Mouse (Mus musculus) Muller cell, postnatal 12 days (primary cell): ENCODE data around the gene Slc22a1.

Experiments
- DNase-seq: peaks from one replicate; pipeline ENCODE4 v3.0.0-alpha.2; 2015; ENCODE audit errors: inconsistent ontology term

The Slc22a1 gene

DNA sequence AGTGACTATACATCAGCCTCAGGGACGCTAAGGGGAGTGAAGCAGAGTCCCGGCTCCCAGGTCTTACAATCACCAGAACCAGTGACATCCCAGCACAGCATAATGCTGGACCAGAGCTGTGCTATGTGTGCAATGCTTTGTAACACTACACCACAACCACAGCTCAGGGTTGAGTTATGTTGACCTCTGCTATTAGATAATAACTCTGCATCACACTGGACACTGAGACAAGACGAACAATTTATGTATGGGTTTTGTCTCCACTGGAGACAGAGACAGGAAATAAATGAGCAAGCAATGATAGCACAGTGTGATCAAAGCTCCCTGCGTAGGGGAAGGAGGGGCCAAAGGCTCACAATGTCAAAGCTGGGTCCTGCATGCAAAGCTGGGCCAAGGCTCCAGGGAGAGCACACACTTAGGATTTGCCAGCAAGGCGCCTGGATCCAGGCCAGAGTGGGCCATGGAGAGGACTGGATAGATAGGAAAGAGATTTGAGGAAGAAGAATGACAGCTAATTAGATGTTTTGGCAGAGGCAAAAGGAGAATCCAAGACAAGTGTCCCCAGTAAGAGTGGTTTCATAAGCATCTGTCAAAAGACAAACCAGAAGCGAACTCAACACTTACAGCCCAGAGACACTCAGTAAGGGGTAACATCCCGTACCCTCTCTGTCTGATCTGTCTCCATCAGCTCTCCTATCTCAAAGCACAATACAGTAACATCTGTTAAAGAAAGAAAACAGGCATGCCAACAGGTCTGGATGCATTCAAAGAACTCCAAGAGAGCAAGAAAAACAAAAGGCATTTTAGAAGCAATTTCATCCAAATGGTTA, 43.6 kb downstream of the Slc22a1 start:
- DNase-seq, result peak; percentile 65

DNA sequence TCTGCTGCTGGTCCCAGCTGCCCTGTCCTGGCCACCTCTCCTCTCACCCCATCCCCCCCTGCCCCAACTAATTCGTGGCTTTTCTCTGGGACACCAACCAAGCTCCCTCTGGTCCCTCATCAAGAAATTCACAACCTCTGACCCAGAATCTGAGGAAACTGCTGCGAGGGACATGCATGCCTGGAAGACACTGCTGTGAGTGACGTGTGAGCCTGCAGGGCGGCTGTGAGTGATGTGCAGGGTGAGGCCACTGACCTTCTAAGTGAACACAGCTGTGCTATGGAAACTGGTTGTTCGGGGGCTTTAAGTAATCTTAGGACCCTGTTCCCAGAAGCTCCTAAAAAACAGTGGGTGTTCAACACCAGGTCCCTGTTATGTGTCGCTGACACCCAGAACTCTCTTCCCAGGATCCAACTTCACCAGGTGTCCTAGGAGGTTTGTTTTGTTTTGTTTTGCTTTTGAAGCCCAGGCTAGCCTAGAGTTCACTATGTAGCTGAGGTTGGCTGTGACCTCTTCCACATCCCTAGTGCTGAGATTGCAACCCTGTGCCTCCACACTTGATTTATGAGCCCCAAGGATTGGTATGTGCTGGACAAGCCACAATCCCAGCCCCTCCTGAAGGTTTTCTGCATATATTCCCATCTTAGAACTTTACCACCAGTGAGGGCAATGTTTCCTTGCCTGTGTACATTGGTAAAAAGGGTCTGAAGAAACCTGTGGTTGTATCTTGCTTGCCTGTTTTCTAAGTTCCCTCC, 44.5 kb downstream of the Slc22a1 start:
- DNase-seq, result no peak

- DNase-seq, result no peak
These were observed 47.6 kb downstream of the Slc22a1 start for GRCm38 (mm10) chr17:12627983-12628382.

DNA sequence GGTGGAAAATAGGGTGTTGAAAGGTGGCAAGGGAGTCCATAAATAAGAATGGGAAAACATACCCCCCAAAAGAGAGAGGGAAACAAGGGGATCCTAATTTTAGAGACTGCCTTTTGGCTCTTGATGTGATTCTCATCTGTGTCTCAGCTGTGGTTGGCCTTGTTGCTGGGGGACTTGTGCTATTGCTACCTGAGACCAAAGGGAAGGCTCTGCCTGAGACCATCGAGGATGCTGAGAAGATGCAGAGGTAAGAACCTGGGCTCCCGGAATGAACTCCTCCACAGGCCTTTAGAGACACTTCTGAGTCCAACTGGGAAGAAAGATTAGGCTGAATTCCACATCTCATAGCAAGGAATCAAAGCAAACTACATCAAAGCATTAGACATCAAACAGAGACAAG, 56.0 kb downstream of the Slc22a1 start:
- no peak for DNase-seq

- DNase-seq, result no peak
These were observed 60.2 kb downstream of the Slc22a1 start for GRCm38 (mm10) chr17:12615429-12615828.

DNA sequence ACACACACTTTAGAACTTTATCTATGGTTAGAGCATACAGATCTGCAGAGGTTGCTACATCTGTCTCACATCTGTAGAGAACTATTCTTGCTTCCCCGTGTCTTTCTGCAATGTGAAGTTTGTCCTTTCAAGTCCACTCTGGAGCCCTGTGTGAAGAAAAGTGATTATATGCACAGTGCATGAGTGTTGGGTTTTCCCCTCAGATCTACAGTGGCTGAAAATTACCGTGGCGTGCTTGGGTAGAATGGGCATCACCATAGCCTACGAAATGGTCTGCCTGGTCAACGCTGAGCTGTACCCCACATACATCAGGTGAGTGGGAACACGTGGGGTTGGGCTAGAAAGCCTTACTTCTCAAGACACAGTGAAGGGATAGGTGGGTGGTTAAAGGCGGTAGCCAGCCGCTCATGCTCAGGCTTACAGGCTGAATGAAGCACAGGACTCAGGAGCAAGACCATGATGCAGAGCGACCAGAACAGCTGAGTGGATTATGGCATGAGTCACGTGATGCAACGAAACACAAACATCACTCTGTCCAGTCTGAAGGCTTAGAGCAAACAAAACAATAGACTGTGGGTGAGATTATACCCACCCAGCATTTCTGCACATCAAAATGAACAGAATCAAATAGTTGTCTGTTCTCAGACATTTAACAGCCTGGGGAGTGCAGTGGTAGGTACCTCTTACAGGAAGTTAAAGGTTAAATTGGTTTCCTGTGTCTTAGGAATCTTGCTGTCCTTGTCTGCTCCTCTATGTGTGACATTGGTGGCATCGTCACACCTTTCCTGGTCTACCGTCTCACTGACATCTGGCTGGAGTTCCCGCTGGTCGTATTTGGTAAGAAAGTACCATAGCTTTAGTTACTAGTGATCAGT, 60.9 kb downstream of the Slc22a1 start:
- no peak for DNase-seq

GRCm38 (mm10) chr17:12607202-12607601, 68.4 kb downstream of the Slc22a1 start:
- DNase-seq, result no peak

DNA sequence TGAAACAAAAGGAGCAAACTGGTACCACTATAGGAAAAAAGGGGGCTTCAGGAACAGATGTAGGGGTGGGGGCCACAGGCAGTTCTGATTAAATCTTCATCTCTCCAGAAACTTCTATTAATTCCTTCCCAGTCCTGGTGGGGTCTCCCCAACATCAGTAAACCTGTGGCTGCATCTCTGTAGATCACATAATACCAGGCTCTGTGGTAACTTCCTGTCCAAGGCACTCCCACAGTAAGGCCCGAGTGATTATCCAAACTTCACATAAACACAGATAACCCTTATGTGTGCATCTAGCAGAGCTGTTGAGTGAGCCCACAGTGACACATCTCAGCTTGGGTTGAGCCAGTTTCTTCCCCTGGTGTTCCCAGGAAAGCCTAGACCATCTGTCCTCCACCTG, 69.0 kb downstream of the Slc22a1 start:
- DNase-seq, result no peak
